Mouse (Mus musculus) lung, postnatal 0 days (tissue): Measurements from ENCODE around the gene Kpna3. TPM values are rescaled to one million over a fixed set of nuclear protein-coding genes. Genes with fewer than 3 reads are reported as not detected.
"Not testable (repeated sequence)": the region's sequence is repeated elsewhere in the genome, so short reads cannot be mapped to it uniquely, and the experiment has no call there.

ENCODE experiments used
- ATAC-seq: fragments of 200-750 bp; cut with Nextera tagmentation; 2 replicates; pipeline ENCODE4 v1.8.0; 2017; ENCODE audit warnings: moderate library complexity
- DNase-seq: peaks from one replicate; pipeline ENCODE4 v3.0.0-alpha.2; 2016; ENCODE audit warnings: low spot score
- H3K27ac ChIP-seq: fragments of 300-500 bp; sonication (generic); 2 replicates; pipeline ENCODE4 v1.5.1; 2014; ENCODE audit warnings: antibody characterized with exemption, mild to moderate bottlenecking, low read length, mixed read lengths
- H3K27me3 ChIP-seq: fragments of 300-500 bp; sonication (generic); replicated peaks from 2 replicates; pipeline ENCODE4 v1.6.1; 2014; ENCODE audit warnings: low read length, mixed read lengths; ENCODE audit not compliant: insufficient read depth
- H3K36me3 ChIP-seq: fragments of 300-500 bp; sonication (generic); 2 replicates; pipeline ENCODE4 v1.6.1; 2014; ENCODE audit warnings: low read length, mixed read lengths; ENCODE audit not compliant: insufficient read depth
- H3K4me1 ChIP-seq: fragments of 300-500 bp; sonication (generic); 2 replicates; pipeline ENCODE4 v1.6.1; 2014; ENCODE audit warnings: antibody characterized with exemption, low read depth, low read length, mixed read lengths; ENCODE audit not compliant: insufficient read depth
- H3K4me2 ChIP-seq: fragments of 300-500 bp; sonication (generic); replicated peaks from 2 replicates; pipeline ENCODE4 v1.6.1; 2014; ENCODE audit warnings: low read depth, mild to moderate bottlenecking, low read length, moderate library complexity, mixed read lengths
- H3K4me3 ChIP-seq: fragments of 300-500 bp; sonication (generic); 2 replicates; pipeline ENCODE4 v1.5.1; 2014; ENCODE audit warnings: low read depth, low read length
- H3K9ac ChIP-seq: fragments of 300-500 bp; sonication (generic); replicated peaks from 2 replicates; pipeline ENCODE4 v1.6.1; 2014; ENCODE audit warnings: low read depth, mild to moderate bottlenecking
- H3K9me3 ChIP-seq: fragments of 300-500 bp; sonication (generic); 2 replicates; pipeline ENCODE4 v1.6.1; 2016; ENCODE audit warnings: low read length, mixed read lengths
- CTCF ChIP-seq: IDR thresholded peaks from 2 replicates; pipeline ENCODE4 v1.5.1; 2016; ENCODE audit warnings: antibody characterized with exemption, mild to moderate bottlenecking
- EP300 ChIP-seq: IDR thresholded peaks from 2 replicates; pipeline ENCODE4 v1.6.1; 2016; ENCODE audit warnings: antibody characterized with exemption, mild to moderate bottlenecking, control low read depth
- WGBS: fragments of 180-500 bp; shearing (Covaris S2); extraction: QIAGEN DNeasy Blood & Tissue Kit; methylation state at CpG from one replicate; pipeline ENCODE4 v1.1.7; 2014; 5-methylcytosine and 5-hydroxymethylcytosine counted together
- polyA plus RNA-seq: library from polyadenylated mRNA; unstranded; fragments of >200 nt; fragmentation: Nextera tagmentation; extraction: Ambion mirVana; gene quantifications from 2 replicates; pipeline ENCODE4 v1.2.1, GENCODE M21; 2015

The Kpna3 gene
- polyA plus RNA-seq, 1 experiment from 2014 or later = 14.8 TPM

GRCm38 (mm10) chr14:61330996-61331561 is 108.6 kb downstream of the Kpna3 start:
- DNase-seq (peak; percentile 86), ATAC-seq (peak; percentile 83)
- no peaks in the 10 kb centered on the region for H3K27me3 ChIP-seq
- TF ChIP-seq EP300 (no peak), CTCF (peak; percentile 97)
- no peaks in the 10 kb centered on the region for H3K9me3 ChIP-seq
- H3K36me3 ChIP-seq = no peaks in the 10 kb centered on the region
- no peak overlapping the region for H3K9ac ChIP-seq
- H3K4me1 ChIP-seq = no peaks in the 10 kb centered on the region
- no peak overlapping the region for H3K4me2 ChIP-seq
- 20% methylated on average over 13 of the region's 13 CpGs for WGBS
- H3K4me3 ChIP-seq = no peak overlapping the region
- H3K27ac ChIP-seq = no peak overlapping the region

GRCm38 (mm10) chr14:61330591-61330990 is 109.1 kb downstream of the Kpna3 start:
- Histone ChIP-seq H3K4me1 (no peaks in the 10 kb centered on the region), H3K4me2 (no peak overlapping the region), H3K27ac (no peak overlapping the region), H3K4me3 (no peak overlapping the region), H3K9ac (no peak overlapping the region), H3K9me3 (no peaks in the 10 kb centered on the region), H3K27me3 (no peaks in the 10 kb centered on the region), H3K36me3 (no peaks in the 10 kb centered on the region)
- ATAC-seq (no peak), DNase-seq (no peak)
- WGBS = 79% methylated on average over 11 of the region's 11 CpGs
- TF ChIP-seq EP300 = no peak

GRCm38 (mm10) chr14:61327618-61328450 is 111.8 kb downstream of the Kpna3 start:
- no peak overlapping the region for H3K9ac ChIP-seq
- H3K27ac ChIP-seq = no peak overlapping the region
- peak overlapping the region; percentile 25; the same call in 1 of the 2 replicates for H3K4me2 ChIP-seq
- H3K36me3 ChIP-seq = no peaks in the 10 kb centered on the region
- DNase-seq = peak; percentile 87
- no peaks in the 10 kb centered on the region for H3K4me1 ChIP-seq
- TF ChIP-seq EP300 (no peak), CTCF (peak; percentile 12; the same call in 1 of the 2 replicates)
- no peak overlapping the region for H3K4me3 ChIP-seq
- peak; percentile 68 for ATAC-seq
- no peaks in the 10 kb centered on the region for H3K27me3 ChIP-seq
- H3K9me3 ChIP-seq = no peaks in the 10 kb centered on the region
- WGBS = 35% methylated on average over 19 of the region's 19 CpGs

- peak; percentile 26; the same call in 1 of the 2 replicates for TF ChIP-seq CTCF
- ATAC-seq, H3K4me1 ChIP-seq, H3K4me3 ChIP-seq, H3K4me2 ChIP-seq, DNase-seq, H3K27me3 ChIP-seq, H3K27ac ChIP-seq, H3K9ac ChIP-seq, H3K36me3 ChIP-seq, H3K9me3 ChIP-seq: not testable (repeated sequence)
- WGBS = 26% methylated on average over 6 of the region's 6 CpGs
Measured at GRCm38 (mm10) chr14:61327007-61327406, 112.7 kb downstream of the Kpna3 start.

- H3K9me3 ChIP-seq = no peaks in the 10 kb centered on the region
- no peaks in the 10 kb centered on the region for H3K27me3 ChIP-seq
- H3K4me2 ChIP-seq = no peak overlapping the region
- no peak overlapping the region for H3K4me3 ChIP-seq
- H3K27ac ChIP-seq = no peak overlapping the region
- no peaks in the 10 kb centered on the region for H3K36me3 ChIP-seq
- no peak for ATAC-seq
- WGBS = 83% methylated on average over 1 of the region's 1 CpGs
- no peaks in the 10 kb centered on the region for H3K4me1 ChIP-seq
- H3K9ac ChIP-seq = no peak overlapping the region
- TF ChIP-seq CTCF (no peak), EP300 (no peak)
- DNase-seq = no peak
Measured at GRCm38 (mm10) chr14:61322740-61323139, 116.9 kb downstream of the Kpna3 start.

GRCm38 (mm10) chr14:61321200-61321599 is 118.5 kb downstream of the Kpna3 start:
- Histone ChIP-seq H3K9me3 (no peaks in the 10 kb centered on the region), H3K4me1 (no peaks in the 10 kb centered on the region), H3K4me3 (no peak overlapping the region), H3K36me3 (no peaks in the 10 kb centered on the region), H3K27me3 (no peaks in the 10 kb centered on the region), H3K9ac (no peak overlapping the region), H3K27ac (no peak overlapping the region), H3K4me2 (no peak overlapping the region)
- no peak for ATAC-seq
- 80% methylated on average over 4 of the region's 4 CpGs for WGBS
- no peak for DNase-seq
- TF ChIP-seq CTCF (no peak), EP300 (no peak)
